Mouse (Mus musculus) CD4-positive, CD25-positive, alpha-beta regulatory T cell (primary cell): Measurements from ENCODE around the gene Adgrf1. TPM values are rescaled to one million over a fixed set of nuclear protein-coding genes. Genes with fewer than 3 reads are reported as not detected.

Experiments
- polyA plus RNA-seq: library from polyadenylated mRNA; unstranded; fragments of 100-300 nt; shearing (Covaris generic); gene quantifications from one replicate; pipeline ENCODE4 v1.2.1, GENCODE M21; 2017

Gene Adgrf1
- polyA plus RNA-seq, result not detected

DNA sequence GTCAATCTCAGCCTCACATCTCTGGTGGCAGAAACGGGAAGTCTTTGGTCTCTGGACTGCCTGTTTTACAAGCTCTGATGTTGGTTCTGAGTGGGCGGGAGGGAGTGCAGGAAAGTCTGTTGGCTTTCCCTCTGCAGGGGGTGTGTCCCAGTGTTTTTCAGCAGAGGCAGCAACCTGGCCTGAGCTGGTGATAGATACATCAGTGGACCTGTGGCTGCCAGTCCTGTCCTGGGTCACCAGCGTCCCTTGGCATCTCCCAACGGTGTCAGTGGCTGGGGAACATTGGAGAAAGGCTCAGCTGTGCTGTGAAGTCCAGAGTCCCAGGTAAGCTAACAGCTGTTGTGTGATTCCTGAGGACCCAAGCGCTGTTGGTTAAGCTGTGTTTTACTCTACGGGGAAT, at the start of gene Adgrf1:
Adgrf1 (plus strand) TSS at position 169 of the 400 bp plus-strand sequence.

DNA sequence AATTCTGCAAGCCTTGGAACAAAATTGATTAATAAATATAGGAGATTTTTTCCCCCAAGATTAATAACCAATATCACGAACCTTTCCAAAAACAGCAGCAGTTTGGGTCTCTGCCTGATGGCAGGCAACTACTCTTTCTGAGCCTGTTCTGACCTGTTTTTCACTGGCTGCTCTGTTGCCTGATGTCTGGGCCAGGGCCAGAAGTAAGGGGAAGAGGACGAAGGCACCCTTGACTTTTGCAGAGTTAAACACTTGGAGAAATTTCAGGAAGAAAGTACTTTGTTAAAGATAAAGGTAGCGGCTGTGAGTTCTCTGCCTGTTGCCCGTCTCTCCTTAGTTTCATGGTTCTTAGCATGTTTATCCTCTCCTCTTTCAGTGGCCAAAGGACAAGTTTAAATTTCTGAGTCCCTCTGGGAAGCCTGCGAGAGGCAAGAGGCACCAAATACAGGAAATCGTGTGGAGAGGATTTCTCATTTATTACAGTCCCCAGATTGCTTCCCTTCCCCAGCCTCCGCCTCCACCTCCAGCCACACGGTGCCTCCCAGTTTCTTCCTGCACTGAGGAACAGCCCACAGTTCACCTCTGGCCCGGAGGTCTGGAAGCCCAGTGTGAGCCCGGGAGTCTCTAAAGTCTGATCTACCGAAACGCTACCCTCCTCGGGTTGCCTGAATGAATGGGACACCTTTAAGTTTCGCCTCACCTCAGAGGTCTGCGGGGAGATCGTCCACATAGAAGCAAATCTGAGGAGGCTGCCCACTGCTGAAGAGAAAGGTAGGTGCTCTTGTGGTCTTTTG, 89.9 kb downstream of the Adgrf1 start, which contains the start of gene Adgrf5:
Adgrf5 (plus strand) TSS at position 626 of the 794 bp plus-strand sequence.

Other genes starting within 250 kb of the Adgrf1 start
- 0.07 TPM for gene Adgrf5, start 90.1 kb downstream of the Adgrf1 start, polyA plus RNA-seq
- not detected for gene Mep1a, start 232.5 kb downstream of the Adgrf1 start, polyA plus RNA-seq